Mouse (Mus musculus) fibroblast of lung, adult 2 months (primary cell): ENCODE results near the gene Olfr123.

ENCODE experiments used
- DNase-seq: peaks from one replicate; pipeline ENCODE4 v3.0.0-alpha.2; 2011; ENCODE audit warnings: low read depth

Gene Olfr123

DNA sequence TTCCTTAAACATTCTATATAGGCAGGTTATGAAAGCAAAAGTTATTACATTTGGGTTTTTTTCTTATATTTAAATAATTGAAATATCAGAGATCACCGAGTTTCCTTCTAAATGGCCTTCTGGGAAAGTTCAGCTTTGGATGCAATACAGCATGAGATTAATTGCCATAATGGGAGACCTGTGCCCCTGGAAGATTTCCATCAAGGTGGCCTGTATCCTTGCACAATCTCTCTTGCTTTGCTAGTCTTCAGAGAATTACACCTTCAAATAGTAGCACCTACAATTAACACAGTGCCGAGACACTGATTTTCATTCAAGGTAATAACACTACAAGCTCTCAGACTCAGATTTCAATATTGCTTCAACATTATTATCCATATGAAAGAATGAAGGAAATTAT, at the start of gene Olfr123:
TSS of gene Olfr123 (plus strand) at position 301 of the 400 bp plus-strand sequence.
- no peak for DNase-seq

GRCm38 (mm10) chr17:37768307-37768706, 25.0 kb upstream of the Olfr123 start, which contains the start of gene Olfr122:
Gene Olfr122, plus strand, starts transcription at chr17:37768607.
- DNase-seq, result no peak

DNA sequence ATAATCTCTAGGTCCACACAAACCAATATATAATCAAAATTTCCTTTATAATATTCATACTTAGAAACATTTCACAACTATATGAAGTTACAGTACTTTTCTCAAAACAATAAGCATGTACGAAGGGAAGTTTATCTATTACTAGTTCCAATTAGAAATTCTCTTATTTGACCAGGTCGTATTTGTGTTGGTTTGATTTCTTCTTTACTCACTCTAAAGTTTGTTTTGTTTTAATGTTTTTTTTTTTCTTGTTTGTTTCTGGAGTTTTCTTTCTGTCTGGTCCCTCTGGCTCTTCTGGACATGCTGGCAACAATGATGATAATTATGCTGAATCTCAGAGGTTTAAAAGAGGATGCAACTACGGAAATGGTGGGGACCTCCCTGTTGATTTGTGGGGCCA, 6.3 kb downstream of the Olfr123 start, which contains the start of gene Olfr124:
TSS of gene Olfr124 (plus strand) at position 301 of the 400 bp plus-strand sequence.
- no peak for DNase-seq

- DNase-seq, result no peak
Observed at GRCm38 (mm10) chr17:37832649-37833048, 39.3 kb downstream of the Olfr123 start, which contains the start of gene Olfr125. Gene Olfr125, plus strand, starts transcription at chr17:37832949.

GRCm38 (mm10) chr17:37847183-37847582, 53.9 kb downstream of the Olfr123 start, which contains the start of gene Olfr126:
Gene Olfr126, plus strand, starts transcription at chr17:37847483.
- DNase-seq, result no peak
